ENCODE assay signal across 9 mouse cellular contexts in genomic region chr7:79661253-79661890, GRCm38 (mm10). TPM values are rescaled to one million over a fixed set of nuclear protein-coding genes. Genes with fewer than 3 reads are reported as not detected.
DNase-seq lines count a peak whose midpoint lies in the region; ATAC-seq lines count a peak whose summit lies in the region.
"Had no signal": no experiment of that assay in that cellular context is flagged by ENCODE, and none has a peak within 500 bp of the region (broad histone marks: within the 10 kb centered on the region; RNA-seq: fewer than 3 reads in every experiment).

No protein-coding gene starts in this region.

- H3K4me1 ChIP-seq in heart, embryonic 15.5 days (replicated peaks), result peaks cover 29% of the 10 kb centered on the region
- peaks cover 10% of the 10 kb centered on the region for H3K4me1 ChIP-seq in hindbrain, embryonic 14.5 days (replicated peaks; ENCODE audit: control insufficient read depth, insufficient read depth, low read length)
- peaks cover 16% of the 10 kb centered on the region for H3K4me1 ChIP-seq in midbrain, embryonic 15.5 days

- peak overlapping the region; percentile 88 for H3K9ac ChIP-seq in heart, embryonic 15.5 days
- peak overlapping the region; percentile 36 for H3K9ac ChIP-seq in hindbrain, embryonic 14.5 days
- H3K9ac ChIP-seq in midbrain, embryonic 15.5 days, result peak overlapping the region; percentile 47; the same call in 1 of the 2 replicates

- H3K27me3 ChIP-seq in heart, embryonic 15.5 days, result no peaks in the 10 kb centered on the region
- no peaks in the 10 kb centered on the region for H3K27me3 ChIP-seq in hindbrain, embryonic 14.5 days (ENCODE audit: control insufficient read depth, insufficient read depth, low read length)
- no peaks in the 10 kb centered on the region for H3K27me3 ChIP-seq in midbrain, embryonic 15.5 days (replicated peaks)

- H3K4me2 ChIP-seq in heart, embryonic 15.5 days, result peak overlapping the region; percentile 99
- peak overlapping the region; percentile 86 for H3K4me2 ChIP-seq in hindbrain, embryonic 14.5 days (replicated peaks)
- H3K4me2 ChIP-seq in midbrain, embryonic 15.5 days, result peak overlapping the region; percentile 100

- H3K27ac ChIP-seq in heart, embryonic 15.5 days, result no peak overlapping the region
- H3K27ac ChIP-seq in hindbrain, embryonic 14.5 days, result no peak overlapping the region
- no peak overlapping the region for H3K27ac ChIP-seq in midbrain, embryonic 15.5 days

- peaks cover 3% of the 10 kb centered on the region; the same call in 1 of the 2 replicates for H3K36me3 ChIP-seq in heart, embryonic 15.5 days
- no peaks in the 10 kb centered on the region for H3K36me3 ChIP-seq in hindbrain, embryonic 14.5 days (replicated peaks; ENCODE audit: control insufficient read depth, insufficient read depth)
- no peaks in the 10 kb centered on the region for H3K36me3 ChIP-seq in midbrain, embryonic 15.5 days (replicated peaks)

- no peak for ATAC-seq in heart, embryonic 15.5 days (replicated peaks; ENCODE audit: insufficient number of reproducible peaks, insufficient read depth, low FRiP score, low read depth)
- no peak for ATAC-seq in hindbrain, embryonic 14.5 days (ENCODE audit: low FRiP score)
- ATAC-seq in midbrain, embryonic 15.5 days (replicated peaks), result no peak

- WGBS in heart, embryonic 15.5 days, result 12% methylated on average over 5 of the region's 5 CpGs
- WGBS in hindbrain, embryonic 14.5 days, result 18% methylated on average over 5 of the region's 5 CpGs
- 16% methylated on average over 5 of the region's 5 CpGs for WGBS in midbrain, embryonic 15.5 days

- H3K4me3 ChIP-seq in heart, embryonic 15.5 days, result peak overlapping the region; percentile 97
- H3K4me3 ChIP-seq in hindbrain, embryonic 14.5 days (replicated peaks; ENCODE audit: low read length), result peak overlapping the region; percentile 87
- H3K4me3 ChIP-seq in midbrain, embryonic 15.5 days, result peak overlapping the region; percentile 66

- H3K9me3 ChIP-seq in heart, embryonic 15.5 days (replicated peaks), result no peaks in the 10 kb centered on the region
- H3K9me3 ChIP-seq in hindbrain, embryonic 14.5 days (ENCODE audit: control insufficient read depth, low read length), result no peaks in the 10 kb centered on the region
- H3K9me3 ChIP-seq in midbrain, embryonic 15.5 days, result no peaks in the 10 kb centered on the region

- DNase-seq in heart, adult 8-10 months (ENCODE audit: low spot score), result no peak
- DNase-seq in NIH3T3 (ENCODE audit: low read depth), result peak; percentile 13
- DNase-seq in hindbrain, embryonic 14.5 days (ENCODE audit: low spot score), result no peak
- DNase-seq in cerebellum, postnatal 25 days, result no peak
- DNase-seq in adrenal gland, adult 18-20 months (ENCODE audit: low spot score in 2 of 2), result no peak
- no peak for DNase-seq in lung, postnatal 25 days (ENCODE audit: low spot score)
- DNase-seq: layer of hippocampus, adult 9-11 months had no signal

RNA-seq across cellular contexts. Expression of gene Ticrr, which starts 1.4 kb away (rescaled TPM):
- 4.3 and 7.0 TPM in 2 replicates for polyA plus RNA-seq in heart, embryonic 15.5 days (2015; fragmentation: Nextera tagmentation; extraction: Ambion mirVana)
- under 1 TPM in 1 of 4 experiments, not detected in 3; 0.14 TPM for total RNA-seq in heart, adult 8-10 months (2022)
- 1.8 and 2.8 TPM in 2 replicates for polyA plus RNA-seq in hindbrain, embryonic 14.5 days (2014; fragmentation: Nextera tagmentation; extraction: Ambion mirVana)
- polyA plus RNA-seq in midbrain, embryonic 15.5 days (2015; fragmentation: Nextera tagmentation; extraction: Ambion mirVana), result 1.5 and 2.2 TPM in 2 replicates
- under 1 TPM; 0.07 to 0.13 TPM for total RNA-seq in adrenal gland, adult 18-20 months (2021)

RNA-seq across cellular contexts. Expression of gene Rhcg, which starts 43.9 kb away (rescaled TPM):
- polyA plus RNA-seq in heart, embryonic 15.5 days (2015; fragmentation: Nextera tagmentation; extraction: Ambion mirVana), result 0.10 TPM in 1 of 2 replicates, not detected in the other
- total RNA-seq in heart, adult 8-10 months (2022), result not detected
- 3.7 and 5.0 TPM in 2 replicates for polyA plus RNA-seq in hindbrain, embryonic 14.5 days (2014; fragmentation: Nextera tagmentation; extraction: Ambion mirVana)
- polyA plus RNA-seq in midbrain, embryonic 15.5 days (2015; fragmentation: Nextera tagmentation; extraction: Ambion mirVana), result 1.9 and 2.1 TPM in 2 replicates
- total RNA-seq in adrenal gland, adult 18-20 months (2021), result 10 to 100 TPM; 13.8 to 22.0 TPM

RNA-seq across cellular contexts. Expression of gene Kif7, which starts 54.1 kb away (rescaled TPM):
- 1.6 and 2.8 TPM in 2 replicates for polyA plus RNA-seq in heart, embryonic 15.5 days (2015; fragmentation: Nextera tagmentation; extraction: Ambion mirVana)
- total RNA-seq in heart, adult 8-10 months (2022), result 1 to 10 TPM; 1.2 to 1.4 (median 1.2) TPM
- 1.8 and 2.0 TPM in 2 replicates for polyA plus RNA-seq in hindbrain, embryonic 14.5 days (2014; fragmentation: Nextera tagmentation; extraction: Ambion mirVana)
- polyA plus RNA-seq in midbrain, embryonic 15.5 days (2015; fragmentation: Nextera tagmentation; extraction: Ambion mirVana), result 1.3 and 2.0 TPM in 2 replicates
- 1 to 10 TPM; 2.3 to 2.5 TPM for total RNA-seq in adrenal gland, adult 18-20 months (2021)

Comparison
In these comparisons a context has a peak if more than half of its experiments do, and no peak if none do; other contexts are left out.
1. H3K9ac ChIP-seq: peak in every context shown above with its lines; median percentile 88 in heart, embryonic 15.5 days; 47 in midbrain, embryonic 15.5 days; 36 in hindbrain, embryonic 14.5 days.